Mouse (Mus musculus): Measurements from ENCODE around the gene Tef. TPM values are rescaled to one million over a fixed set of nuclear protein-coding genes. Genes with fewer than 3 reads are reported as not detected.

The Tef gene
- 31.5 TPM for polyA plus RNA-seq (2017; shearing (Covaris generic))

DNA sequence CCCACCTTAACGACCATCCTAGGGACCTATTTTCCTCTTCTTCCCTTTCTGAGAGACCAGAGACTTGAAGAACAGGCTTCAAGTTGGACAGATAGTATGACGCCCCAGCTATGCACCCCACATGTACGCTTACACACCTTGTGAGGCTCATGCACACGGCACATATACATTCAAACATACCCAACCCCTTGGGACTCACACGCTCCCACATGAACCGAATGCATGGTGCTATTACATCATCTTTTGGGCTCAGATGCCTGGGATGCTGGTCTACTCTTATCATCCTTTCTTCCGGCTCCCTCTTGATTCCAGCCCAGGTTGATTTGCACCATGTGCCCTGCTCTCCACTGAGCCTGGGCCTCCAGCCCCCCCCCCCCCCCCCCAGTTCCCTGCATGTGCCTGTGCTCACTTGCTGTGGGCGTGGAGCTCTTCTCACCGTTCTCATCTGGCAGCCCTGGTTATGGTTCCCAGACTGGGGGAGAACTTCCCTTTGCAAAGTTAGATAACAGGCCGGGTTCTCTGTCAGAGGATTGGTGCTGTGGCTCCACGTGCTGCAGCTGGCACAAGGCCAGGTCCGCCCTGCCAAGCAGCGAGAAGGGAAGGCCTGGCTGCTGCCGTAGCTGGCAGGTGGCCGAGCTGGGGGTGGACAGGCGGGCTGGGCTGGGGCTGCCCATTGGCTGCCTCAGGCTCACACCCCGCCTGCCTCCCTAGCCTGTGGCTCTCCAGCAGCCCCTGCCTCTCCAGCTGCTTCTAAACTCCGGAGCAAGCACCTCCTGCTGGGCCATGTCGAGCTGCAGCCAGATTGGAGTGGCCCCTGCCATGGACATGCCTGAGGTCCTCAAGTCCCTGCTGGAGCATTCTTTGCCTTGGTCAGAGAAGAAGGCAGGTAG, at the start of gene Tef:
Gene Tef (plus strand): TSS at position 421 of the 890 bp plus-strand sequence.

DNA sequence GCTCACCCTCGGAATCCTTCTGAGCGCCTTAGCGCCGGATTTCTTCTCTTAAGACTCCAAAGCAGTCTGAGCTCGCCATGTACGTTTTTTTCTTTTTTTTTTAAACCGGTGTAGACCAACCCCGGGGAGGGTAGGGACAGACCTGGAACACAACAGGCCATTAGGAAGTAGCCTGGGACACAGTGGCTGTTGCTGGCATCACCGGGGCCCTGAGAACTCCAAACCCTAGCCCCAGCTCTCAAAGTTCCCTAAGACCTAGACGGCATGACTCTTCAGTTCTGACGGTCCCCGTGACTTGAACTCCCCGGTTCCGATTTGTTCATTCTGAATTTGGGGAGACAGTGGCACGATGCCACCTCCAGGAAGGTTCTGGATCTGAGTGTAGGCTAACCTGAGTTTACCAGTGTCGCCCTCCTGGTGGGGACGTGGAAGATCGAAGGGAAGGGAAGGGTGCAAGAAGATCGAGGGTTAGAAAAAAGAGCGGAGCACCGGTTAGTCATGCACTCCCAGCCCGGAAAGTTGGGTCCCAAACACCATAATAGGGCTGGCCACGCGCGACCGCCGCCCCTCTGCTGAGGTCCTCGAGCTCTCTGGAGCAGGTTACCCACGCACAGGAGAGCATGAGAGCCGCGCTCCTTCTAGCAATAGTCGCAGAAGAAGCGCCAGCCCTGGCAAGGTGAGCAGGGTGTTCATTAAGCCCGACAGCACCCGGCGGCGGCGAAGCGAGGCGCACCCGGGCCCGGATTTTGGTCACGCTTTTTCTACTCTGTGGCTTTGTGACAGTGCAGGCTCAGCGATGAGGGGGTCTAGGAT, 56.5 kb downstream of the Tef start, which contains the start of gene Tob2:
Gene Tob2 (minus strand): TSS at position 280 of the 813 bp plus-strand sequence.

GRCm38 (mm10) chr15:81871604-81872261, 69.5 kb downstream of the Tef start, which contains the start of gene Phf5a:
Gene Phf5a (minus strand): TSS chr15:81871911.

GRCm38 (mm10) chr15:81872262-81873136, 70.3 kb downstream of the Tef start, which contains the start of gene Aco2:
Gene Aco2 (plus strand): TSS chr15:81872309.

Other genes starting within 250 kb of the Tef start
- gene Ep300, start 217.1 kb upstream of the Tef start, polyA plus RNA-seq (2017; shearing (Covaris generic)) = 34.3 TPM
- 25.9 TPM for gene L3mbtl2, start 138.5 kb upstream of the Tef start, polyA plus RNA-seq (2017; shearing (Covaris generic))
- gene Chadl, start 105.1 kb upstream of the Tef start, polyA plus RNA-seq (2017; shearing (Covaris generic)) = 0.32 TPM
- 3.7 TPM for gene Zc3h7b, start 57.4 kb upstream of the Tef start, polyA plus RNA-seq (2017; shearing (Covaris generic))
- gene Rangap1, start 56.9 kb upstream of the Tef start, polyA plus RNA-seq (2017; shearing (Covaris generic)) = 68.9 TPM
- 345 TPM for gene Tob2, start 56.4 kb downstream of the Tef start, polyA plus RNA-seq (2017; shearing (Covaris generic))
- gene Phf5a, start 69.5 kb downstream of the Tef start, polyA plus RNA-seq (2017; shearing (Covaris generic)) = 63.5 TPM
- 114 TPM for gene Aco2, start 69.9 kb downstream of the Tef start, polyA plus RNA-seq (2017; shearing (Covaris generic))
- 33.6 TPM for gene Polr3h, start 123.8 kb downstream of the Tef start, polyA plus RNA-seq (2017; shearing (Covaris generic))
- 0.16 TPM for gene Csdc2, start 134.3 kb downstream of the Tef start, polyA plus RNA-seq (2017; shearing (Covaris generic))
- gene Pmm1, start 158.5 kb downstream of the Tef start, polyA plus RNA-seq (2017; shearing (Covaris generic)) = 13.0 TPM
- gene 1700029P11Rik, start 178.1 kb downstream of the Tef start, polyA plus RNA-seq (2017; shearing (Covaris generic)) = not detected
- 34.0 TPM for gene Xrcc6, start 185.4 kb downstream of the Tef start, polyA plus RNA-seq (2017; shearing (Covaris generic))
- gene Desi1, start 231.4 kb downstream of the Tef start, polyA plus RNA-seq (2017; shearing (Covaris generic)) = 27.2 TPM
- gene Snu13, start 245.2 kb downstream of the Tef start, polyA plus RNA-seq (2017; shearing (Covaris generic)) = 193 TPM